In the genomic region with DNA sequence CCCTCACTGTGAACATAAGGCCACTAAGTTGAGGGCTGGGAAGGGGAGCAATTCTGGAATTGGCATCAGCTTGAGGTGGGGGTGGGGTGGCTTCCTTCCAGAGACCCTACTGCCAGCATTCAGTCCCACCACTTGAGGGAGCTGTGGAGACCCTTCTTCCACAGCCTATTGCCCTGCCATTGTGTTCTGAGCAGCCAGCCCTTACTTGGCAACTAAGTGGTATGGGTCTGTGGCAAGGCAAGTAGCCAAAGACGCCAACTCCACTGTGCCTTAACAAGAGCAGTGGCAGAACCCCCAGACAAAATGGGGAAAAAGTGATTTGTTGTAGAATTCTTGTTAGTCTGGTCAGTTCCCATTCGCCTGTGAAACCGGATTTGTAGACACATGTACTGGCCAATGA, we compare ENCODE assay signal across 15 mouse cellular contexts.
DNase-seq lines count a peak whose midpoint lies in the region; ATAC-seq and TF ChIP-seq lines count a peak whose summit lies in the region.
"Had no signal": no experiment of that assay in that cellular context is flagged by ENCODE, and none has a peak within 500 bp of the region (broad histone marks: within the 10 kb centered on the region; RNA-seq: fewer than 3 reads in every experiment).

No protein-coding gene starts in this region.

- WGBS in heart, adult 2 months = 87% methylated on average over 3 of the region's 3 CpGs
- WGBS in midbrain, postnatal 0 days = 89% methylated on average over 3 of the region's 3 CpGs
- WGBS in midbrain, embryonic 11.5 days = 93% methylated on average over 3 of the region's 3 CpGs
- WGBS in stomach, postnatal 0 days = 77% methylated on average over 3 of the region's 3 CpGs

- no peaks in the 10 kb centered on the region for H3K79me2 ChIP-seq in heart, adult 2 months (replicated peaks; ENCODE audit: control insufficient read depth, insufficient read depth, low read length)

- H3K9ac ChIP-seq in heart, adult 2 months (ENCODE audit: low read depth, low read length) = no peak overlapping the region
- H3K9ac ChIP-seq in midbrain, postnatal 0 days (replicated peaks; ENCODE audit: low read length, poor library complexity, severe bottlenecking) = no peak overlapping the region
- no peak overlapping the region for H3K9ac ChIP-seq in midbrain, embryonic 11.5 days (ENCODE audit: low read length)
- H3K9ac ChIP-seq in stomach, postnatal 0 days (ENCODE audit: low read length) = no peak overlapping the region
- H3K9ac ChIP-seq: hindbrain, embryonic 14.5 days; liver, embryonic 14.5 days; midbrain, embryonic 13.5 days had no signal

- DNase-seq in heart, adult 2 months = no peak
- DNase-seq in heart, adult 9 months (ENCODE audit: low spot score in 2 of 2) = no peak
- no peak for DNase-seq in midbrain, postnatal 0 days (ENCODE audit: low spot score)
- DNase-seq in midbrain, embryonic 11.5 days (ENCODE audit: low spot score, missing footprints) = no peak
- DNase-seq in NIH3T3 (ENCODE audit: low read depth) = peak; percentile 79
- DNase-seq in stomach, postnatal 0 days (ENCODE audit: low spot score) = no peak
- DNase-seq in cerebellum, adult 11 months = no peak
- no peak for DNase-seq in cerebellum, adult 9-11 months
- DNase-seq: cerebellum, adult 11-12 months; kidney, adult 2 months; lung, postnatal 4 days; right cerebral cortex, postnatal 4 days had no signal

- no peak overlapping the region for H3K4me3 ChIP-seq in heart, adult 2 months
- H3K4me3 ChIP-seq in midbrain, postnatal 0 days (ENCODE audit: low read depth, low read length) = no peak overlapping the region
- H3K4me3 ChIP-seq in midbrain, embryonic 11.5 days (ENCODE audit: low read depth, low read length) = no peak overlapping the region
- no peak overlapping the region for H3K4me3 ChIP-seq in stomach, postnatal 0 days (ENCODE audit: low read depth, low read length)
- H3K4me3 ChIP-seq: midbrain, embryonic 13.5 days had no signal

- ATAC-seq in midbrain, postnatal 0 days (ENCODE audit: low FRiP score) = no peak
- ATAC-seq in midbrain, embryonic 11.5 days (ENCODE audit: low FRiP score) = no peak
- ATAC-seq in stomach, postnatal 0 days (ENCODE audit: low FRiP score, low TSS enrichment) = no peak
- ATAC-seq: midbrain, embryonic 13.5 days had no signal

- TF ChIP-seq CTCF in heart, adult 2 months (IDR thresholded peaks at IDR 0.05) = 0 out of 2 replicates have a peak, but pooled peaks have one; percentile 5
- TF ChIP-seq CTCF in midbrain, postnatal 0 days (IDR thresholded peaks at IDR 0.05) = 0 out of 2 replicates have a peak, but pooled peaks have one; percentile 25
- peak; percentile 41 for TF ChIP-seq CTCF in stomach, postnatal 0 days (IDR thresholded peaks at IDR 0.05; ENCODE audit: low read depth)

- H3K9me3 ChIP-seq in midbrain, postnatal 0 days (ENCODE audit: low read length) = no peaks in the 10 kb centered on the region
- no peaks in the 10 kb centered on the region for H3K9me3 ChIP-seq in midbrain, embryonic 11.5 days (ENCODE audit: control insufficient read depth, low read length)
- H3K9me3 ChIP-seq in stomach, postnatal 0 days (ENCODE audit: control insufficient read depth, low read length) = no peaks in the 10 kb centered on the region
- H3K9me3 ChIP-seq: midbrain, embryonic 13.5 days had no signal

- no peaks in the 10 kb centered on the region for H3K4me1 ChIP-seq in heart, adult 2 months (ENCODE audit: control insufficient read depth, insufficient read depth, low read length)
- H3K4me1 ChIP-seq in midbrain, postnatal 0 days (ENCODE audit: insufficient read depth, low read length) = no peaks in the 10 kb centered on the region
- no peaks in the 10 kb centered on the region for H3K4me1 ChIP-seq in midbrain, embryonic 11.5 days (ENCODE audit: control insufficient read depth, insufficient read depth, low read length)
- H3K4me1 ChIP-seq in stomach, postnatal 0 days (replicated peaks; ENCODE audit: control insufficient read depth, insufficient read depth) = no peaks in the 10 kb centered on the region
- H3K4me1 ChIP-seq: midbrain, embryonic 13.5 days had no signal

- H3K4me2 ChIP-seq in midbrain, postnatal 0 days (ENCODE audit: low read depth, low read length, poor library complexity, severe bottlenecking) = no peak overlapping the region
- H3K4me2 ChIP-seq in midbrain, embryonic 11.5 days = no peak overlapping the region
- no peak overlapping the region for H3K4me2 ChIP-seq in stomach, postnatal 0 days (replicated peaks; ENCODE audit: low read depth)
- H3K4me2 ChIP-seq: hindbrain, embryonic 14.5 days; midbrain, embryonic 13.5 days had no signal

- intact Hi-C loops in heart, adult 2 months (cut with DNase I) = no loop called here

- H3K27me3 ChIP-seq in heart, adult 2 months (ENCODE audit: control insufficient read depth, insufficient read depth, low read length) = no peaks in the 10 kb centered on the region
- H3K27me3 ChIP-seq in midbrain, postnatal 0 days (ENCODE audit: insufficient read depth, low read length) = no peaks in the 10 kb centered on the region
- H3K27me3 ChIP-seq in midbrain, embryonic 11.5 days (ENCODE audit: control insufficient read depth, insufficient read depth, low read length) = no peaks in the 10 kb centered on the region
- H3K27me3 ChIP-seq in stomach, postnatal 0 days (ENCODE audit: control insufficient read depth, insufficient read depth, low read length) = no peaks in the 10 kb centered on the region
- H3K27me3 ChIP-seq: midbrain, embryonic 13.5 days had no signal

- TF ChIP-seq POLR2A in heart, adult 2 months (IDR thresholded peaks at IDR 0.05; ENCODE audit: insufficient read depth, low read depth, low read length) = no peak

- no peak overlapping the region for H3K27ac ChIP-seq in heart, adult 2 months
- H3K27ac ChIP-seq in midbrain, postnatal 0 days (ENCODE audit: low read depth, low read length) = no peak overlapping the region
- H3K27ac ChIP-seq in midbrain, embryonic 11.5 days (ENCODE audit: low read depth, low read length) = no peak overlapping the region
- 0 out of 2 replicates have a peak overlapping the region, but pooled peaks have one; percentile 24 for H3K27ac ChIP-seq in stomach, postnatal 0 days (replicated peaks)
- H3K27ac ChIP-seq: hindbrain, embryonic 14.5 days; liver, embryonic 14.5 days; midbrain, embryonic 13.5 days had no signal

- no peak for TF ChIP-seq EP300 in heart, adult 2 months (IDR thresholded peaks at IDR 0.05; ENCODE audit: insufficient read depth, low read depth, low read length)
- TF ChIP-seq EP300 in stomach, postnatal 0 days (optimal IDR thresholded peaks at IDR 0.05) = no peak

- H3K36me3 ChIP-seq in heart, adult 2 months (ENCODE audit: control insufficient read depth, insufficient read depth, low read length) = no peaks in the 10 kb centered on the region
- no peaks in the 10 kb centered on the region for H3K36me3 ChIP-seq in midbrain, postnatal 0 days (ENCODE audit: insufficient read depth, low read length)
- no peaks in the 10 kb centered on the region for H3K36me3 ChIP-seq in midbrain, embryonic 11.5 days (ENCODE audit: control insufficient read depth, insufficient read depth, low read length)
- H3K36me3 ChIP-seq in stomach, postnatal 0 days (ENCODE audit: control insufficient read depth, insufficient read depth, low read length) = no peaks in the 10 kb centered on the region
- H3K36me3 ChIP-seq: midbrain, embryonic 13.5 days had no signal
